Mouse (Mus musculus): ENCODE data around the gene Ski.

- TF ChIP-seq CTCF (IDR thresholded peaks at IDR 0.05; ENCODE audit: low read depth, low read length) (no peak), POLR2A (IDR thresholded peaks at IDR 0.05; ENCODE audit: borderline replicate concordance, low read depth, low read length) (no peak)
Measured at GRCm38 (mm10) chr4:155221106-155221505, 1.3 kb downstream of the Ski start.

Measured in bone marrow macrophage, adult 2 months (primary cell).